Mouse (Mus musculus) myocyte (in vitro differentiated cells): ENCODE results near the gene Coasy. TPM values are rescaled to one million over a fixed set of nuclear protein-coding genes. Genes with fewer than 3 reads are reported as not detected.
"Not testable (repeated sequence)": the region's sequence is repeated elsewhere in the genome, so short reads cannot be mapped to it uniquely, and the experiment has no call there.

Experiments
- H3K27me3 ChIP-seq: one replicate; pipeline ENCODE4 v1.6.1; 2011; ENCODE audit not compliant: control insufficient read depth, insufficient read depth, insufficient read length
- H3K36me3 ChIP-seq: one replicate; pipeline ENCODE4 v1.6.1; 2011; ENCODE audit not compliant: control insufficient read depth, insufficient read depth
- H3K4me2 ChIP-seq: one replicate; pipeline ENCODE4 v1.6.1; 2011; ENCODE audit warnings: low read depth, control low read depth
- H3K4me3 ChIP-seq: one replicate; pipeline ENCODE4 v1.5.1; 2011; ENCODE audit warnings: mild to moderate bottlenecking, control low read depth, moderate library complexity
- H3K79me2 ChIP-seq: one replicate; pipeline ENCODE4 v1.6.1; 2011; ENCODE audit not compliant: control insufficient read depth, insufficient read depth
- H3ac ChIP-seq: one replicate; pipeline ENCODE4 v1.6.1; 2011; ENCODE audit not compliant: control insufficient read depth, insufficient read length
- CEBPB ChIP-seq: IDR thresholded peaks from 2 replicates; pipeline ENCODE4 v1.6.1; 2011; ENCODE audit warnings: mild to moderate bottlenecking, moderate library complexity; ENCODE audit not compliant: poor library complexity, insufficient read depth, severe bottlenecking
- E2F4 ChIP-seq: IDR thresholded peaks from one replicate; pipeline ENCODE4 v1.6.1; 2011; ENCODE audit warnings: mild to moderate bottlenecking, control low read depth, moderate library complexity; ENCODE audit not compliant: insufficient read depth
- MAX ChIP-seq: IDR thresholded peaks from one replicate; pipeline ENCODE4 v1.6.1; 2011; ENCODE audit warnings: low read depth, mild to moderate bottlenecking, control low read depth
- MYOD1 ChIP-seq, 3 experiments: IDR thresholded peaks; one replicate each; pipeline ENCODE4 v1.6.1; 2011; ENCODE audit warnings: control low read depth in 2 of 3, low read depth in 2 of 3, mild to moderate bottlenecking in 2 of 3, moderate library complexity in 1 of 3; ENCODE audit not compliant: insufficient read length in 2 of 3, control insufficient read depth in 1 of 3
- MYOG ChIP-seq, 3 experiments: IDR thresholded peaks; one replicate each; pipeline ENCODE4 v1.6.1; 2011; ENCODE audit warnings: control low read depth in 2 of 3, low read depth in 2 of 3, mild to moderate bottlenecking in 2 of 3; ENCODE audit not compliant: insufficient read length in 2 of 3, control insufficient read depth in 1 of 3, insufficient read depth in 1 of 3
- POLR2A ChIP-seq: IDR thresholded peaks from one replicate; pipeline ENCODE4 v1.6.1; 2011; ENCODE audit warnings: low read depth, mild to moderate bottlenecking, control low read depth, moderate library complexity; ENCODE audit not compliant: insufficient read length
- POLR2AphosphoS2 ChIP-seq: IDR thresholded peaks from one replicate; pipeline ENCODE4 v1.6.1; 2011; ENCODE audit warnings: low read depth, control low read depth; ENCODE audit not compliant: insufficient read length
- REST ChIP-seq: IDR thresholded peaks from one replicate; pipeline ENCODE4 v1.6.1; 2011; ENCODE audit warnings: mild to moderate bottlenecking, control low read depth, moderate library complexity; ENCODE audit not compliant: insufficient read depth, insufficient read length
- SRF ChIP-seq: IDR thresholded peaks from one replicate; pipeline ENCODE4 v1.6.1; 2011; ENCODE audit warnings: low read depth; ENCODE audit not compliant: control insufficient read depth, insufficient read length
- TCF12 ChIP-seq: IDR thresholded peaks from one replicate; pipeline ENCODE4 v1.6.1; 2011; ENCODE audit warnings: mild to moderate bottlenecking, control low read depth; ENCODE audit not compliant: poor library complexity, insufficient read depth, severe bottlenecking
- TCF3 ChIP-seq: IDR thresholded peaks from one replicate; pipeline ENCODE4 v1.6.1; 2011; ENCODE audit warnings: low read depth, control low read depth; ENCODE audit not compliant: insufficient read length
- USF1 ChIP-seq: IDR thresholded peaks from one replicate; pipeline ENCODE4 v1.6.1; 2011; ENCODE audit warnings: low read depth, mild to moderate bottlenecking, control low read depth, moderate library complexity
- polyA plus RNA-seq: library from polyadenylated mRNA; unstranded; fragments of >200 nt; fragmentation: generic; extraction: Trizol; gene quantifications from one replicate; pipeline ENCODE4 v1.2.1, GENCODE M21; 2012; ENCODE audit warnings: missing spikeins

Gene Coasy
- polyA plus RNA-seq, 1 experiment, result 39.7 TPM

DNA sequence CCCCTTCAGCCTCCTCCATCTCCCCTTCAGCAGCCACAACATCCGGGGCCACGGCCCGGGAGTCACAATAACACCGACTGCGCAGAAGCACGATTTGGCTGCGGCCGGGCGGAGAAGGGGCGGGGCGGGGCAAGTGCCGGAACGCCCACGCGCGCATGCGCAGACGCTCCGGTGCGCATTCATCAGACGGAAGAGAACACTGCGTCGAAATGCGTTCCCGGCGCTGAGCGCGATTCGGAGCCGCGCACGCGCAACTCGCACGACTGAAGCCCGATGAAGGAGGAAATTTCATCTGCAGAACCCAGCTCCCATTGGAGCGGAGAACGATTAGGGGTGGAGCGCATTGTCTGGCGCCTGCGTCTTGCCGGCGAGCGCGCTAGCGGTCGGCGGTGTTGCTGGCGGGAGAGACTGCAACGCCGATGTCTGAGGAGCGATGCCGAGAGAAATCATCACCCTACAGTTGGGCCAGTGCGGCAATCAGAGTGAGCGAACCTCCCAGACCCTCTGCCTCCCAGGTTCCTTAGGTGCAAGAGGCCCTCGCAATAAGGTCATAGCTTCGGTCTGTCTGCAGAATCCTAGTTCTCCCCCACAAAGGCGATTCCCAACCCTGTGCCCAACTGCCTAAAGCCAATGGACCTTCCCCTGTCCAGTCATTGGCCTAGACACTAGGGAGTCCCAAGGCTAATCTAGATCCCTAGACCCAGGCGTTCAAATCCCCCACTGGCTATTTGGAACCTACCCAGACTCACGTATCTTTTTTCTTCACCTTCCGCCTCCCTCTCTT is 37.6 kb downstream of the Coasy start, which contains the start of the genes Retreg3 and Tubg1:
Gene Retreg3, minus strand, starts transcription at position 133 of the 784 bp plus-strand sequence.
Gene Tubg1, plus strand, starts transcription at position 178 of the 784 bp plus-strand sequence.
- Histone ChIP-seq H3K4me3 (peak within 1 kb of the TSS; percentile 72), H3K27me3 (no peaks in the 10 kb centered on the region), H3ac (peak within 1 kb of the TSS; percentile 23), H3K79me2 (peaks cover 57% of the 10 kb centered on the region), H3K36me3 (peaks cover 18% of the 10 kb centered on the region), H3K4me2 (peak within 1 kb of the TSS; percentile 93)
- peak in 1 of 3 experiments; percentile 19 for TF ChIP-seq MYOG (IDR thresholded peaks at IDR 0.05; ENCODE audit: control insufficient read depth in 1 of 3, insufficient read depth in 1 of 3, insufficient read length in 2 of 3, low read depth in 2 of 3)
- peak; percentile 83 for TF ChIP-seq POLR2A
- TF ChIP-seq CEBPB, result no peak
- TF ChIP-seq POLR2AphosphoS2, result peak; percentile 94
- TF ChIP-seq REST, result no peak
- peak; percentile 65 for TF ChIP-seq SRF
- TF ChIP-seq E2F4, result no peak

GRCm38 (mm10) chr11:101120545-101121188 is 38.3 kb downstream of the Coasy start:
- peak overlapping the region; percentile 79 for H3K4me2 ChIP-seq
- H3ac ChIP-seq, result peak overlapping the region; percentile 23
- peaks cover 49% of the 10 kb centered on the region for H3K79me2 ChIP-seq
- no peak for TF ChIP-seq CEBPB
- TF ChIP-seq MYOD1 (IDR thresholded peaks at IDR 0.05; ENCODE audit: control insufficient read depth in 1 of 3, insufficient read length in 2 of 3, low read depth in 2 of 3), result no peak
- TF ChIP-seq POLR2AphosphoS2, result no peak
- TF ChIP-seq POLR2A, result no peak
- TF ChIP-seq MAX, result no peak
- no peak for TF ChIP-seq TCF3
- TF ChIP-seq REST, result no peak
- no peak for TF ChIP-seq TCF12
- no peaks in the 10 kb centered on the region for H3K27me3 ChIP-seq
- peak overlapping the region; percentile 72 for H3K4me3 ChIP-seq
- peaks cover 18% of the 10 kb centered on the region for H3K36me3 ChIP-seq

GRCm38 (mm10) chr11:101124494-101124893 is 42.1 kb downstream of the Coasy start:
- Histone ChIP-seq H3K79me2 (peaks cover 11% of the 10 kb centered on the region), H3K36me3 (peaks cover 11% of the 10 kb centered on the region)
- H3ac ChIP-seq, H3K4me2 ChIP-seq, H3K27me3 ChIP-seq, H3K4me3 ChIP-seq: not testable (repeated sequence)

GRCm38 (mm10) chr11:101125008-101125407 is 42.6 kb downstream of the Coasy start:
- H3K36me3 ChIP-seq, result peaks cover 11% of the 10 kb centered on the region

DNA sequence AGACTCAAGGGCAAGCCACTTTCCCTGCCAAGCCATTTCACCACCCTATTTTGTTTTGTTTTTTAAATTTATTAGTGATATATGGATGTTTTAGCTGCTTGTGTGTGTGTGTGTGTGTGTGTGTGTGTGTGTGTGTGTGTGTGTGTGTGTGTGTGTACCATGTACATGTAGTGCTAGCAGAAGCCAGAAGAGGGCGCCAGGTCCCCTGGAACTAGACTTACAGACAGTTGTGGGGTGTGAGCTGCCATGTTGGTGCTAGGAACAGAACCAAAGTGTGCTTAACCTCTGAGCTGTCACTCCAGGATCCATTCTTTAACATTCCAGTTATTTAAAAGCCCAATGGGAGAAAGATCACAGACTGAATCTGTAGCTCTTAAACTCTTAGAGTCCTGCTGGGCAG is 44.7 kb downstream of the Coasy start:
- H3ac ChIP-seq, result no peak overlapping the region
- no peaks in the 10 kb centered on the region for H3K79me2 ChIP-seq
- H3K4me3 ChIP-seq, result no peak overlapping the region
- peaks cover 11% of the 10 kb centered on the region for H3K36me3 ChIP-seq
- no peaks in the 10 kb centered on the region for H3K27me3 ChIP-seq
- H3K4me2 ChIP-seq, result no peak overlapping the region
- TF ChIP-seq E2F4 (no peak), REST (no peak)

More at GRCm38 (mm10) chr11:101125008-101125407, 42.6 kb downstream of the Coasy start:
- H3K4me3 ChIP-seq, H3ac ChIP-seq, H3K27me3 ChIP-seq, H3K4me2 ChIP-seq: not testable (repeated sequence)
- peaks cover 11% of the 10 kb centered on the region for H3K79me2 ChIP-seq

- Histone ChIP-seq H3K27me3 (no peaks in the 10 kb centered on the region), H3K36me3 (peaks cover 3% of the 10 kb centered on the region), H3K79me2 (no peaks in the 10 kb centered on the region), H3ac (no peak overlapping the region), H3K4me3 (no peak overlapping the region), H3K4me2 (peak overlapping the region; percentile 34)
- TF ChIP-seq USF1, result no peak
- TF ChIP-seq POLR2A, result no peak
- TF ChIP-seq SRF, result no peak
These were observed 46.7 kb downstream of the Coasy start for GRCm38 (mm10) chr11:101128996-101129577.
